Mouse (Mus musculus) large intestine, adult 2 months (tissue): ENCODE measurements at regions not wholly inside any gene's neighbourhood (a gene's known extent, or its start where the extent isn't known, plus 50 kb on each side); places are given as distances from the start of the nearest gene placed in this dataset.

Experiments
- DNase-seq: peaks from one replicate; pipeline ENCODE4 v3.0.0-alpha.2; 2012; ENCODE audit warnings: low read depth, low spot score
- WGBS: fragments of 180-500 bp; shearing (Covaris S2); methylation state at CpG from one replicate; pipeline ENCODE4 v1.1.7; 2018; 5-methylcytosine and 5-hydroxymethylcytosine counted together

DNA sequence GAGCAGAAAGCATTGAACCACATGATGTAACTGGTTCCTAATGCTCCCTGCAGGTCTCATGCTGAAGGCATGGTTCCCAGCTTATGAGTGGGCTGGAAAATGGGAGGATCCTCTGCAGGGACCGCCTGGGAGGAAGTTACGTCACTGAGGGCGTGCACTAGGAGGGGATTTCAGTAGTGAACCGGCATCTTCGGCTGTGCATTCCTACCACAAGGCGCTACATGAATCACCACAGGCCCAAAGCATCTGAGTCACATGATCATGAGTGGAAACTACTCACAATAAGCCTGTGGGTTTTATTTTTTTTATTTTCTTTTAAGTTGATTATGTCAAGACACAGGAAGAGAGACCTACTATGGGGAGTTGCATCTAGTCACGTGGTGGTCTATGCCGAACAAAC is 68.2 kb upstream of the Kcnj15 start:
- DNase-seq, result no peak
- 83% methylated on average over 8 of the region's 8 CpGs for WGBS

DNA sequence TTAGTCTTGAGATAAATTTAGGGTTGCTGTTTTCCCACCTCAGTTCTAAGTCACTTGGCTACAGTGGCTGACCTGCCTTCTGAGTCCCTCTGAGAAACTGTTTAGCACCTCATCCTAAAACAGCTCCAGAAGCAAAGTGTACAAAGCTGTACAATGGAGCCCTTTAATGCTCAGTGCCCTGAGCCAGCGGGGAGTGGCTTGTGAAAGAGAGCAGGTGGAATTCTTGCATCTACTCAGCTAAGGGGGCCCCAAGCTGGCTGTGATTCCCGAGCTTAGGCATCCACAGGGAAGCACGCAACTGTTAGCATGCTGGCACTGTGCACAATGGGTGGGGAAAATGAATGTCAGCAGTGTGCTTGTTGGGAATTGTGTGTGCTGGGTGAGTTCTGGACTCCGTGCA is 63.2 kb upstream of the Kcnj15 start:
- 48% methylated on average over 4 of the region's 4 CpGs for WGBS
- no peak for DNase-seq

DNA sequence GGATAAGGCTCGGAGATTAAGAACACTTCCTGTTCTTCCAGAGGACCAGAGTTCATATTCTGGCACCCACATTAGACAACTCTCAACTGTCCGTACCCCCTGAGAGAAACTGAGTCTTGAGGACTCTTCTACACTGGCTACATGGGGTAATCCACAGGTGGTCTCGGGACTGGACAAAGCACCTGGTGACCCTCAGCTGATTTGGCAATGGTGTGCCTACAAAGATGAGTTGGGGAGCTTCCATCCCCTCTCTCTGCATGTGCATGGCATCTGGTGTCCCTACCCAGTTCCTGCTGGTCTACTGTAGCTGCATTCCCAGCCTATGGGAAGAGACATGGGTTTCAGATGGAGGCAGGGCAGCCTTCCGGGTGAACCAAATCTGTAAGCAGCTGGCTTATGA is 61.2 kb upstream of the Kcnj15 start:
- 77% methylated on average over 4 of the region's 4 CpGs for WGBS
- no peak for DNase-seq

DNA sequence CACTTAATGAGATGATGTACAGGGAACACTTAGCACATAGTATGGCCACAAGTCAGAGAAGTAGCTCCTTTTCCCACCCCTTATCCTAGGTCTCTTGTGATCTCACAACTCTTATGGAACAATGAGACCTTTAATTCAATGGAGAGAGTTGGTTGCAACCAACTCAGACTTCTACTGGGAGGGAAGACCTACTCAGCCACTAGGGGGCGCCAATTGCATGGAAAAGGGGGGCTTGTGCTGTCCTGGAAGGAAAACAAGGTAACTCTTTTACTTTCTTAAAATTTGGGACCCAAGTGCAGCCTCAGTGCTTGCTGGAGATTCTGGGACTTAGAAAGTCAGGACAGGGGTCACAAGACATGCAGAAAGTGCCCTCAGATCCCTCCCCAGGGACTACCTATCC is 60.7 kb upstream of the Kcnj15 start:
- peak; percentile 19 for DNase-seq
- 0% methylated on average over 1 of the region's 1 CpGs for WGBS

DNA sequence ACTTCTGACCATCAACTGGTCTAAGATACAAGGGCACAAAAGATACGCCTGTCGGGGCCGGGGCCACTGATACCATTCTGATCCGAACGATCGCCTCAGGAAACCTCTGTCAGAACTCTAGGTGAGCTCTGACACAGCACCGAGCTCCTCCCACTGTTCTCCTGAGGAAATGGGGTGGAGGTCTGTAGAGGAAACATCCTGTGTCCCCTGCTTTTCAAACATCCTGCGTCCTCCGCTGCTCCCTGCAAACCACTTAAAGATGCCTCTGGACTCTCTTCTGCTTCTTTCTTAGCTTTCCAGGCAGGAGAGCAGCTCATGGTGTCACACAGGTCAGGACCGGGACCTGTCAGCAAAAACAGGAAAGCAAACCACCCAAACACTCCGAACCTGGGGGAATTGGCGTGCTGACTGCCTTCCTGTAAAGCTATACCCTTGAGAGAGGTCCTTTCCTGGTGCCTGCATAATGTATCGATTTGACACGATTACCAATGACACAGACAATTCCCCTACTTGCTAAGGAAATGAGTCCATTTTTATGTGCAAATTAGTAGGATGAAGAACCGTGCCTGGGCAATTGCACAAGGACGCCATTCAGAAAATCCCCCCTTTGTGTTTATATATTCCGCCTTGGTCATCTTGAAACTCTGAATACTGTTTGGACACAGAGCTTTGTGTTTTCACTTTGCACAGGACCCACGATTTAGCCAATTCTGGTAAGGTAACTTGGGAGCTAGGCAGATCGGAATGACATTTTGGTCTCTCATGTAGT is 58.4 kb upstream of the Kcnj15 start:
- 54% methylated on average over 19 of the region's 19 CpGs for WGBS
- DNase-seq, result no peak

DNA sequence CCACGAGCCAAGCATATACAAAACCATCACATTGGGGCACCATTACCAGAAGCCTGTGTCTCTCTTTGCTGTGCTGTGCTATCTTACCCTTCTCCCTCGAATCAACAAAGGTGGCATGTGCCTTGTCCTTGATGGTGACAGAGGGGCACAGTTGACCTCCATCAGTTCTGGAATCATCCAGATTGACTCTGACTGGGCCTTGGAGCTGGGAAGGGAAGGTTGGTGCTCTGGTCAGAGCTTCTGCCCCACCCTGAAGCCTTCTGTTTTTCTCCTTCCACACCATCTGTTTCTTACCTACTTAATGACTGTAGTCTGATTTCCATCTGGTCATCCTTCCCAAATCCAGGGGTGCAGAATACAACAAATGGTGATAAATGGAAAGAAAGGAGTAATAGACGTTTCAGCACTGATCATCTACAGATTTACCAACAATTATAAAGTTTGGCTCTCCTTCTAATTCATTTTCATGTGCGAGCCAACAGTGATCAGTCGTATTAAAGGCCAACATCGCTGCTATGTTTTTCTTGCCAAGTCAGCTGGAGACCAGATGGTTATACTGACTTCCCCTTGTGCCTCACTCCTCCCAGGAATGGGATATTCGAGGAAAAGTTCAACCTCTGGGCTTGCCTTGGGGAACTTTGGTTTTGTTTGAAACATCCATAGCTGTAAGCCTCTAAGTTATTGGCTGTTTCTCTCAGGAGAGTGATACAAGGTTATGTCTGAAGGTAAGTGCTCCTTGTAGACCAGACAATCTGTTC is 55.1 kb upstream of the Kcnj15 start:
- 55% methylated on average over 7 of the region's 7 CpGs for WGBS
- DNase-seq, result no peak

DNA sequence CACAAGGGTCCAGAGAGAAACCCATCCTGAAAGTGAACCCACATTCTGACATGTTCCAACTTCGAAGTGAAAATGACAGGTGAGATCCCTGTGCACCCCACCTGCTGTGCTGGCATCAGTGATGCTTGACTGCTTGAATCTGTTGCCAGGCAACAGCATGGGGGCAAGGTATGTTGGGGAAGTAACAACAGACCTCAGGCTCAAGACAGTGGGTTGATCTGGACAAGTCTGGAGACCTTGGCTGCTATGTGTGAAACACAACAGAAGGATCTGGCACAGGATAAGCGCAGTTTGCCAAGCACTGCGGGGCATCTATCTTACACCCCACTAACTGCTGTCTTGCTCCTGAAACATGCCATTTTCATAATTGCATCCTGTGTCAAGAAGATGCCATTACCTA is 54.3 kb upstream of the Kcnj15 start:
- WGBS, result 83% methylated on average over 3 of the region's 3 CpGs
- DNase-seq, result no peak

DNA sequence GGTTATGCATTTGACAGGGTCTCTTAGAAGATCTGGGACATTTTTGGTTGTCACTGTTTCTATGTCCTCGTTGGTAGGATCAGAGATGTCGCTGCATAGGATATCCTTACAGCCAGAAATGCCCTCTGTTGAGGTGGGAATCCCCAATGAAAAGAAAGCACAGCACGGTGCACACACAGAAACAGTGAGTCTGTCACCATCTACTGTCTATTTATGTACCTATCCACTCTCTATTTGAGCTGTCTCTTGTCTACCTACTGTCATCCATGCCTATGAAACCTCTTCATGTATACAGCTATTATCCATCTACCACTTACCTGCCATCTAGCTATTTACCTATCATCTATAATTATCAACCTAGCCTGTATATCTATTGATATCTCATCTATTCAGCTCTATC is 53.6 kb upstream of the Kcnj15 start:
- WGBS, result 89% methylated on average over 3 of the region's 3 CpGs
- no peak for DNase-seq

DNA sequence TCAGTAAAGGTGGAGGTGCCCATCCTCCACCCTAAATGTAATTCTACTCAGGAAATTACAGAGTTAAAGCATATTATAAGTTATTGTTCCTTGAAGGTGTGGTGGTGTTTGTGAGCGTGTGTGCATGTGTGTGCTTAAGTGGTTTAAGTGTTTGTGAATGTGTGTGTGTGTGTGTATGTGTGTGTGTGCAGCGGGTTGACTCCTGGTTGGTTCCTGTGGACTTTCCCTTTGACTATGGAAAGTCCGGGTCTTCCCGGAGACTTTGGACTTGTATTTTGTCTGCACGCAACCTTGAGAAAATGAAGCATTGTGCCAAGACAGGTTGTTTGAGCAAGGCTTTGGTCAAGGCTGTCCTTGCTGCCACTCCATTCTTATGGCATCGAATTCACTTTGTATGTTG is 52.9 kb upstream of the Kcnj15 start:
- WGBS, result 76% methylated on average over 6 of the region's 6 CpGs
- DNase-seq, result no peak

DNA sequence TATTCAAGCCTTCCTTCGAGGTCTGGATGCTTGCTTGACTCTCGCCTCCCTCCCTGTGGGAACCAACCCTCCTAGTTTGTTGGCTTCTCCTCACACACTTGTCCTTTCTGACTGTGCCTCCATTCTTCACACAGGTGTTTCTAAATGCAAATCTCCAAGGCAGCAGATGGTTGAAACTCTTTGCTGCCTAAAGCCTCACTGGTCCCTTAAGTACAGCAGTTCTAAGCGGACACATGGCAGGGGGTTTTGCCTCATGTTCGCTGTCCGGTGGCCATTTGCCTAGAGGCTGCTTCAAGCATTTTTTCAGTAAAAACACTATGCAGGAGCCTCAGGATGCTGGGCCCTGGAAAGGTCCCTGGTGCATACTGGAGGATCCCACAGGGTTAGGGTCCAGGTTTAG is 50.9 kb upstream of the Kcnj15 start:
- 88% methylated on average over 5 of the region's 5 CpGs for WGBS
- no peak for DNase-seq

DNA sequence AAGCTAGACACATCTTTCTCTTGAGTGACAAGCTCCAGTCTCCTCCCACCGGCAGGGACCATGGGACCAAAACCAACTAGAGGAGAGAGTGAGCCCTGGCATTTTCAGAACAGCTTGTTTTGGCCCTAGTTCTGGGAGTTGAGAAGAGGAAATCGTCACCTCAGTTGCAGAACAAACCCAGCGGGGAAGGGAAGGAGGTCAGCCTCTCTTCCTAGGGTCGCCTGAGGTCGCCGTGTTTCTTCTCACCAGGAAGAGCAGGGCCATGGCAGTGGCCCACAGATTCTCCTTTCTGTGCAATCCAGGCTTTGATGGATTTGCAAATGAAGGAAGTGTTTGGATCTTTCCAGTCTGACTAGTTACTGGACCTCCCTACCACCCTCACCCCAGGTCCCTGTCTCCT is 49.8 kb upstream of the Kcnj15 start:
- WGBS, result 77% methylated on average over 6 of the region's 6 CpGs
- DNase-seq, result no peak
